Mouse (Mus musculus) cerebellum, adult 2 months (tissue): ENCODE data around the gene Prrg2. TPM values are rescaled to one million over a fixed set of nuclear protein-coding genes. Genes with fewer than 3 reads are reported as not detected.

Experiments used
- DNase-seq, 2 experiments: peaks; one replicate each; pipeline ENCODE4 v3.0.0; 2021
- H3K27ac ChIP-seq: fragments of 200-500 bp; 2 replicates; pipeline ENCODE4 v1.5.1; 2012; ENCODE audit warnings: low read length, control low read depth, inconsistent platforms; ENCODE audit not compliant: insufficient read depth
- H3K27me3 ChIP-seq: fragments of 200-500 bp; 2 replicates; pipeline ENCODE4 v1.6.1; 2012; ENCODE audit warnings: inconsistent platforms, mild to moderate bottlenecking, low read length, moderate library complexity; ENCODE audit not compliant: control insufficient read depth, insufficient read depth
- H3K4me1 ChIP-seq: fragments of 200-500 bp; 2 replicates; pipeline ENCODE4 v1.6.1; 2011; ENCODE audit warnings: low read length; ENCODE audit not compliant: control insufficient read depth, insufficient read depth
- H3K4me3 ChIP-seq: fragments of 200-500 bp; replicated peaks from 2 replicates; pipeline ENCODE3; 2011; ENCODE audit warnings: mild to moderate bottlenecking, low read depth, low read length, control low read depth; ENCODE audit not compliant: insufficient read depth
- CTCF ChIP-seq: fragments of 200-500 bp; IDR thresholded peaks from 2 replicates; pipeline ENCODE4 v1.5.1; 2011; ENCODE audit warnings: low read depth, mild to moderate bottlenecking, control low read depth, low read length, moderate library complexity, borderline replicate concordance; ENCODE audit not compliant: insufficient read depth
- POLR2A ChIP-seq: fragments of 200-500 bp; IDR thresholded peaks from 2 replicates; pipeline ENCODE4 v1.6.1; 2011; ENCODE audit warnings: low read length, control low read depth, borderline replicate concordance; ENCODE audit not compliant: insufficient read depth
- WGBS: fragments of 180-500 bp; shearing (Covaris S2); methylation state at CpG from one replicate; pipeline ENCODE4 v1.1.7; 2018; 5-methylcytosine and 5-hydroxymethylcytosine counted together
- polyA plus RNA-seq: library from polyadenylated mRNA; depleted of rRNA; stranded (reverse); fragments of >200 nt; gene quantifications from 2 replicates; pipeline ENCODE4 v1.2.3, GENCODE M21; 2012

The Prrg2 gene
- polyA plus RNA-seq, 1 experiment = 23.7 TPM

- Histone ChIP-seq H3K4me1 (peaks cover 2% of the 10 kb centered on the region; the same call in 1 of the 2 replicates), H3K4me3 (no peak overlapping the region), H3K27ac (no peak overlapping the region), H3K27me3 (no peaks in the 10 kb centered on the region)
- DNase-seq = peak in 1 of 2 experiments; percentile 9
- WGBS = 52% methylated on average over 8 of the region's 8 CpGs
- TF ChIP-seq POLR2A = no peak
- TF ChIP-seq CTCF = no peak
Observed at GRCm38 (mm10) chr7:45019031-45019571, 43.4 kb downstream of the Prrg2 start.

- DNase-seq = peak; percentile 75 to 90
- Histone ChIP-seq H3K4me3 (peak within 1 kb of the TSS; percentile 62), H3K27me3 (no peaks in the 10 kb centered on the region), H3K27ac (peak within 1 kb of the TSS; percentile 68; the same call in 1 of the 2 replicates), H3K4me1 (peaks cover 7% of the 10 kb centered on the region; the same call in 1 of the 2 replicates)
- no peak for TF ChIP-seq CTCF
- peak; percentile 8; the same call in 1 of the 2 replicates for TF ChIP-seq POLR2A
- WGBS = 0% methylated on average over 36 of the region's 36 CpGs
Observed at GRCm38 (mm10) chr7:45017242-45018061, 45.0 kb downstream of the Prrg2 start, which contains the start of gene Rras. TSS of gene Rras (plus strand) at chr7:45017961.

GRCm38 (mm10) chr7:45016761-45017160, 45.7 kb downstream of the Prrg2 start:
- no peaks in the 10 kb centered on the region for H3K27me3 ChIP-seq
- H3K4me3 ChIP-seq = peak overlapping the region; percentile 64
- peak overlapping the region; percentile 68; the same call in 1 of the 2 replicates for H3K27ac ChIP-seq
- H3K4me1 ChIP-seq = peaks cover 7% of the 10 kb centered on the region; the same call in 1 of the 2 replicates
- DNase-seq = no peak
- no peak for TF ChIP-seq CTCF
- TF ChIP-seq POLR2A = no peak
- under 1% methylated on average over 4 of the region's 4 CpGs for WGBS

GRCm38 (mm10) chr7:45015957-45016612, 46.4 kb downstream of the Prrg2 start, which contains the start of gene Scaf1:
TSS of gene Scaf1 (minus strand) at chr7:45016363.
- TF ChIP-seq POLR2A (no peak), CTCF (no peak)
- no peaks in the 10 kb centered on the region for H3K27me3 ChIP-seq
- DNase-seq = peak; percentile 99 to 100
- peaks cover 7% of the 10 kb centered on the region; the same call in 1 of the 2 replicates for H3K4me1 ChIP-seq
- peak within 1 kb of the TSS; percentile 97 for H3K4me3 ChIP-seq
- H3K27ac ChIP-seq = peak within 1 kb of the TSS; percentile 72; the same call in 1 of the 2 replicates
- WGBS = under 1% methylated on average over 69 of the region's 69 CpGs

- H3K4me1 ChIP-seq = peaks cover 7% of the 10 kb centered on the region; the same call in 1 of the 2 replicates
- no peaks in the 10 kb centered on the region for H3K27me3 ChIP-seq
- WGBS = under 1% methylated on average over 20 of the region's 20 CpGs
- DNase-seq = no peak
- H3K4me3 ChIP-seq = peak overlapping the region; percentile 97
- H3K27ac ChIP-seq = peak overlapping the region; percentile 72; the same call in 1 of the 2 replicates
- TF ChIP-seq POLR2A (no peak), CTCF (no peak)
Observed at GRCm38 (mm10) chr7:45015344-45015956, 47.0 kb downstream of the Prrg2 start.

GRCm38 (mm10) chr7:45014096-45014451, 48.4 kb downstream of the Prrg2 start:
- H3K4me1 ChIP-seq = peaks cover 7% of the 10 kb centered on the region; the same call in 1 of the 2 replicates
- H3K4me3 ChIP-seq = no peak overlapping the region
- 78% methylated on average over 3 of the region's 3 CpGs for WGBS
- no peak overlapping the region for H3K27ac ChIP-seq
- DNase-seq = no peak
- H3K27me3 ChIP-seq = no peaks in the 10 kb centered on the region
- TF ChIP-seq CTCF = no peak
